Mouse (Mus musculus) right cerebral cortex, postnatal 14 days (tissue): ENCODE measurements around the gene Gbe1.

Experiments used
- DNase-seq: peaks from one replicate; pipeline ENCODE4 v3.0.0; 2022

Gbe1 gene

DNA sequence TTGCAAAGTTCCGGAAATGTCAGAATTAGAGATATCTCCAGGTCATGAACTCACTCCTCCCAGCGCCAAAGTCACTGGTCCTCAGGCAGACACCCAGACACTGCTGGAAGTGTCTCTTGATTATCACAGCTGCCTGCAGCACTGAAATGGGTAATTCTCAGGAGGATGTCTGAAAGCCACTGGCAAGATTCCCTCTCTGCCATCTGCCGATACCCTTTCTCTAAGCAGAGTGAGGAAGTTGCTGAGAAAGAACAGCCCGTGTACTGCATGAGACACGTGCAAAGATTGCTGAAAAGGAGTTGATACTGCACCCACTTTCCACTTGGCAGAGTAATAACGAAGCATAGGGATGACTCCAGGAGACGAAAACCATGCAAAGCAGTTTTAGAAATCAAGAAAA lies 272.2 kb downstream of the Gbe1 start:
- DNase-seq, result peak; percentile 56

GRCm38 (mm10) chr16:70602326-70602725 lies 288.6 kb downstream of the Gbe1 start:
- DNase-seq, result peak; percentile 62

GRCm38 (mm10) chr16:70608358-70608757 lies 294.6 kb downstream of the Gbe1 start:
- DNase-seq, result peak; percentile 8

- DNase-seq, result no peak
Observed at GRCm38 (mm10) chr16:70617691-70618090, 303.9 kb downstream of the Gbe1 start.

- no peak for DNase-seq
Observed at GRCm38 (mm10) chr16:70618168-70618567, 304.4 kb downstream of the Gbe1 start.
